Mouse (Mus musculus): ENCODE data around the gene Itgbl1.

- TF ChIP-seq EP300 (IDR thresholded peaks at IDR 0.05; ENCODE audit: low read depth) (no peak), CTCF (IDR thresholded peaks at IDR 0.05; ENCODE audit: low read depth) (no peak)
These were observed 308.2 kb downstream of the Itgbl1 start for GRCm38 (mm10) chr14:123967996-123968395.
